Comparison of ENCODE assay signal across 30 mouse cellular contexts in genomic region chrX:110584584-110585234, GRCm38 (mm10).
DNase-seq lines count a peak whose midpoint lies in the region; ATAC-seq and TF ChIP-seq lines count a peak whose summit lies in the region.
"Had no signal": no experiment of that assay in that cellular context is flagged by ENCODE, and none has a peak within 500 bp of the region (broad histone marks: within the 10 kb centered on the region; RNA-seq: fewer than 3 reads in every experiment).

No protein-coding gene starts in this region.

- no peaks in the 10 kb centered on the region for H3K9me3 ChIP-seq in hindbrain, embryonic 11.5 days (ENCODE audit: control insufficient read depth, low read length)
- no peaks in the 10 kb centered on the region for H3K9me3 ChIP-seq in hindbrain, embryonic 16.5 days (ENCODE audit: control insufficient read depth, low read length)
- H3K9me3 ChIP-seq in embryonic facial prominence, embryonic 14.5 days (ENCODE audit: control insufficient read depth, low read length) = no peaks in the 10 kb centered on the region
- H3K9me3 ChIP-seq in forebrain, embryonic 16.5 days (ENCODE audit: control insufficient read depth, low read length) = no peaks in the 10 kb centered on the region
- no peaks in the 10 kb centered on the region for H3K9me3 ChIP-seq in intestine, embryonic 16.5 days (ENCODE audit: control insufficient read depth, low read length)
- H3K9me3 ChIP-seq: embryonic facial prominence, embryonic 15.5 days; heart, embryonic 12.5 days; intestine, embryonic 15.5 days; liver, embryonic 15.5 days; neural tube, embryonic 12.5 days had no signal

- no peak overlapping the region for H3K27ac ChIP-seq in hindbrain, embryonic 11.5 days (ENCODE audit: low read depth, low read length)
- H3K27ac ChIP-seq in hindbrain, embryonic 16.5 days (ENCODE audit: low read depth, low read length) = no peak overlapping the region
- no peak overlapping the region for H3K27ac ChIP-seq in embryonic facial prominence, embryonic 14.5 days (replicated peaks; ENCODE audit: low read depth, low read length)
- no peak overlapping the region; the same call in 1 of the 2 replicates for H3K27ac ChIP-seq in forebrain, embryonic 16.5 days (ENCODE audit: low read length)
- no peak overlapping the region for H3K27ac ChIP-seq in intestine, embryonic 16.5 days (ENCODE audit: low read length)
- H3K27ac ChIP-seq: embryonic facial prominence, embryonic 15.5 days; heart, adult 2 months; hindbrain, postnatal 0 days; intestine, embryonic 15.5 days; kidney, postnatal 0 days; liver, embryonic 15.5 days; neural tube, embryonic 12.5 days had no signal

- no peak for ATAC-seq in hindbrain, embryonic 11.5 days (ENCODE audit: low FRiP score)
- ATAC-seq in hindbrain, embryonic 16.5 days = no peak
- no peak for ATAC-seq in embryonic facial prominence, embryonic 14.5 days (ENCODE audit: low read depth)
- ATAC-seq in forebrain, embryonic 16.5 days = peak; percentile 91
- ATAC-seq in intestine, embryonic 16.5 days = no peak
- ATAC-seq: hindbrain, postnatal 0 days; intestine, embryonic 15.5 days had no signal

- no peak for TF ChIP-seq CTCF in brain, embryonic 14.5 days (IDR thresholded peaks at IDR 0.05; ENCODE audit: borderline replicate concordance, extremely low read depth, insufficient read depth, insufficient read length)

- WGBS in hindbrain, embryonic 11.5 days = 68% methylated on average over 8 of the region's 8 CpGs
- 55% methylated on average over 8 of the region's 8 CpGs for WGBS in hindbrain, embryonic 16.5 days
- 73% methylated on average over 8 of the region's 8 CpGs for WGBS in embryonic facial prominence, embryonic 14.5 days
- 47% methylated on average over 8 of the region's 8 CpGs for WGBS in forebrain, embryonic 16.5 days
- 83% methylated on average over 8 of the region's 8 CpGs for WGBS in intestine, embryonic 16.5 days

- no peak for TF ChIP-seq POLR2A in brain, embryonic 14.5 days (IDR thresholded peaks at IDR 0.05; ENCODE audit: borderline replicate concordance, extremely low read depth, insufficient read depth, insufficient read length, poor library complexity, severe bottlenecking)

- H3K9ac ChIP-seq in hindbrain, embryonic 11.5 days (ENCODE audit: low read depth, low read length) = no peak overlapping the region
- no peak overlapping the region for H3K9ac ChIP-seq in hindbrain, embryonic 16.5 days (ENCODE audit: low read depth, low read length)
- no peak overlapping the region for H3K9ac ChIP-seq in embryonic facial prominence, embryonic 14.5 days (ENCODE audit: low read depth, low read length)
- no peak overlapping the region for H3K9ac ChIP-seq in forebrain, embryonic 16.5 days (replicated peaks; ENCODE audit: low read depth, low read length)
- no peak overlapping the region for H3K9ac ChIP-seq in intestine, embryonic 16.5 days (ENCODE audit: low read depth, low read length)
- H3K9ac ChIP-seq: embryonic facial prominence, embryonic 15.5 days; heart, embryonic 12.5 days; intestine, embryonic 15.5 days; liver, embryonic 15.5 days; lung, embryonic 14.5 days; neural tube, embryonic 12.5 days had no signal

- no peaks in the 10 kb centered on the region for H3K4me1 ChIP-seq in hindbrain, embryonic 11.5 days (replicated peaks; ENCODE audit: control insufficient read depth, insufficient read depth, low read length)
- no peaks in the 10 kb centered on the region for H3K4me1 ChIP-seq in hindbrain, embryonic 16.5 days (ENCODE audit: control insufficient read depth, insufficient read depth, low read depth, low read length)
- H3K4me1 ChIP-seq in embryonic facial prominence, embryonic 14.5 days (ENCODE audit: control insufficient read depth, insufficient read depth, low read length) = no peaks in the 10 kb centered on the region
- no peaks in the 10 kb centered on the region for H3K4me1 ChIP-seq in forebrain, embryonic 16.5 days (replicated peaks; ENCODE audit: control insufficient read depth, insufficient read depth, low read length)
- no peaks in the 10 kb centered on the region for H3K4me1 ChIP-seq in intestine, embryonic 16.5 days (ENCODE audit: control insufficient read depth, insufficient read depth, low read length)
- H3K4me1 ChIP-seq: embryonic facial prominence, embryonic 15.5 days; heart, embryonic 12.5 days; intestine, embryonic 15.5 days; liver, embryonic 15.5 days; neural tube, embryonic 12.5 days had no signal

- H3K36me3 ChIP-seq in hindbrain, embryonic 11.5 days (ENCODE audit: control insufficient read depth, insufficient read depth, low read length) = no peaks in the 10 kb centered on the region
- H3K36me3 ChIP-seq in hindbrain, embryonic 16.5 days (ENCODE audit: control insufficient read depth, insufficient read depth, low read length) = no peaks in the 10 kb centered on the region
- H3K36me3 ChIP-seq in embryonic facial prominence, embryonic 14.5 days (ENCODE audit: control insufficient read depth, insufficient read depth, low read length) = no peaks in the 10 kb centered on the region
- no peaks in the 10 kb centered on the region for H3K36me3 ChIP-seq in forebrain, embryonic 16.5 days (ENCODE audit: control insufficient read depth, insufficient read depth)
- H3K36me3 ChIP-seq in intestine, embryonic 16.5 days (ENCODE audit: control insufficient read depth, insufficient read depth, low read length) = no peaks in the 10 kb centered on the region
- H3K36me3 ChIP-seq: embryonic facial prominence, embryonic 15.5 days; heart, embryonic 12.5 days; intestine, embryonic 15.5 days; liver, embryonic 15.5 days; neural tube, embryonic 12.5 days had no signal

- peak; percentile 1 for DNase-seq in hindbrain, embryonic 11.5 days (ENCODE audit: low spot score)
- DNase-seq in brain, embryonic 14.5 days (ENCODE audit: low read depth) = peak; percentile 84
- DNase-seq in embryonic facial prominence, embryonic 14.5 days (ENCODE audit: low spot score) = peak; percentile 4
- DNase-seq in frontal cortex, postnatal 10 days (ENCODE audit: low spot score in 2 of 2) = no peak
- DNase-seq: adrenal gland, postnatal 25 days; B cell, adult 2 months; cerebellum, adult 18-20 months; cerebellum, postnatal 10 days; heart, adult 2 months; heart, postnatal 4 days; kidney, adult 8-10 months; layer of hippocampus, adult 9-11 months; liver; lung, embryonic 14.5 days; lung, postnatal 14 days; right cerebral cortex, adult 18-20 months; spleen, adult 18-20 months; thymus, adult 2 months; thymus, postnatal 36 days had no signal

- H3K4me2 ChIP-seq in hindbrain, embryonic 11.5 days (replicated peaks; ENCODE audit: low read depth, low read length) = no peak overlapping the region
- H3K4me2 ChIP-seq in hindbrain, embryonic 16.5 days (ENCODE audit: low read length) = no peak overlapping the region
- H3K4me2 ChIP-seq in embryonic facial prominence, embryonic 14.5 days (ENCODE audit: low read depth, low read length) = no peak overlapping the region
- H3K4me2 ChIP-seq in forebrain, embryonic 16.5 days (ENCODE audit: low read length) = no peak overlapping the region
- H3K4me2 ChIP-seq in intestine, embryonic 16.5 days (ENCODE audit: low read depth, low read length) = no peak overlapping the region
- H3K4me2 ChIP-seq: embryonic facial prominence, embryonic 15.5 days; heart, embryonic 12.5 days; intestine, embryonic 15.5 days; liver, embryonic 15.5 days; lung, embryonic 14.5 days; neural tube, embryonic 12.5 days had no signal

- no peak overlapping the region for H3K4me3 ChIP-seq in hindbrain, embryonic 11.5 days (ENCODE audit: low read depth, low read length)
- no peak overlapping the region for H3K4me3 ChIP-seq in hindbrain, embryonic 16.5 days (ENCODE audit: low read length)
- H3K4me3 ChIP-seq in embryonic facial prominence, embryonic 14.5 days (ENCODE audit: low read depth, low read length) = no peak overlapping the region
- no peak overlapping the region for H3K4me3 ChIP-seq in forebrain, embryonic 16.5 days (replicated peaks; ENCODE audit: low read length)
- no peak overlapping the region for H3K4me3 ChIP-seq in intestine, embryonic 16.5 days (ENCODE audit: low read length)
- H3K4me3 ChIP-seq: embryonic facial prominence, embryonic 15.5 days; heart, adult 2 months; heart, embryonic 12.5 days; intestine, embryonic 15.5 days; liver, embryonic 15.5 days; myocyte; neural tube, embryonic 12.5 days had no signal

- no peaks in the 10 kb centered on the region for H3K27me3 ChIP-seq in hindbrain, embryonic 11.5 days (ENCODE audit: control insufficient read depth, insufficient read depth, low read length)
- H3K27me3 ChIP-seq in hindbrain, embryonic 16.5 days (replicated peaks; ENCODE audit: control insufficient read depth, insufficient read depth, low read length) = no peaks in the 10 kb centered on the region
- no peaks in the 10 kb centered on the region for H3K27me3 ChIP-seq in embryonic facial prominence, embryonic 14.5 days (replicated peaks; ENCODE audit: control insufficient read depth, insufficient read depth, low read length)
- H3K27me3 ChIP-seq in forebrain, embryonic 16.5 days (replicated peaks; ENCODE audit: control insufficient read depth, insufficient read depth, low read length) = no peaks in the 10 kb centered on the region
- H3K27me3 ChIP-seq in intestine, embryonic 16.5 days (replicated peaks; ENCODE audit: control insufficient read depth, insufficient read depth, low read length) = no peaks in the 10 kb centered on the region
- H3K27me3 ChIP-seq: embryonic facial prominence, embryonic 15.5 days; heart, embryonic 12.5 days; intestine, embryonic 15.5 days; liver, embryonic 15.5 days; neural tube, embryonic 12.5 days had no signal

Comparison
In these comparisons a context has a peak if more than half of its experiments do, and no peak if none do; other contexts are left out.
1. DNase-seq: peak in hindbrain, embryonic 11.5 days (single experiment), brain, embryonic 14.5 days (single experiment) and embryonic facial prominence, embryonic 14.5 days (single experiment); none in frontal cortex, postnatal 10 days (0 of 2).